Mouse (Mus musculus) layer of hippocampus, adult 2 months (tissue): Measurements from ENCODE around the gene Gstt4. TPM values are rescaled to one million over a fixed set of nuclear protein-coding genes. Genes with fewer than 3 reads are reported as not detected.

Source experiments
- DNase-seq, 2 experiments: peaks; one replicate each; pipeline ENCODE4 v3.0.0; 2022; ENCODE audit warnings: low spot score in 2 of 2
- H3K27ac ChIP-seq: fragments of 200-600 bp; 2 replicates; pipeline ENCODE4 v1.8.1; 2022
- H3K4me3 ChIP-seq: fragments of 200-600 bp; 2 replicates; pipeline ENCODE4 v1.8.1; 2022; ENCODE audit warnings: mild to moderate bottlenecking
- CTCF ChIP-seq: fragments of 200-600 bp; conservative IDR thresholded peaks from 2 replicates; pipeline ENCODE4 v1.8.1; 2022; ENCODE audit warnings: antibody characterized with exemption, mild to moderate bottlenecking, moderate library complexity
- total RNA-seq, 2 experiments: library from RNA; stranded (reverse); gene quantifications; 2 replicates each; pipeline ENCODE4 v1.2.3; 2021

Gene Gstt4
- total RNA-seq, 2 experiments from 2014 or later: not detected

DNA sequence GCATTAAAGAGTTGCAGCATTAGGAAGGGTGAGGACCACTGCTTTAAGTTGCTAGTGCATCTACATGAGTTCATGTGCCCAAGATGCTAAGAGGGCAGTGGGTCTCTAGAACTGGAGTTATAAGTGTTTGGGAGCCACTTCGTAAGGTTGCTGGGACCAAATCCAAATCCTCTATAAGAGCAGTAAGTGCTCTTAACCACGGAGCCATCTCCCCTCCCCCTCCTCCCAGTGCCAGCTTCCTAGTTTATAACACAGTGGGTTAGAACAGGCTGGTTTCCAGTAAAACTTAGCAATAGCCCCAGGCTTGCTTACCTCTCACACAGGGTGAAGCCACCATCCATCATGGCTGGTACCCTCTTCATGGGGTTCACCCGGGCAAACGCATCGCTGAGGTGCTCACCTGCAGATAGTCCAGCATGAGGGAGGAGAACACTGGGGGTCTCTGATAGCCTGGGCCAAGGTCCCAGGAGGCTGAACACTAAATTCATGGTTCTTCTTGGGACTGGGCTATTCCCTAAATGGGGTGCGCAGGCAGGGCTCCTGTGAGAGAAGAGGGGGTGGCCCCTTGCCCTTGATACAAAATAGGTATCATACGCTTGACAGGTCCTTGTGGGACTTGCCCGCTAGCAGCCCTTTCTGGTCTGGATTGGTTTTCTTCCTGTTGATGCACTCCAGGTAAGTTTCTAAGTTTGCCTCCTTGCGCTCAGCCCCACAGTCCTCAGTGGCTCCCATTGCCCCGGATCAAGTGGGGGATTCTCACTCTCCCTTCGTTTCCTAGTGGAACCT is 25.4 kb downstream of the Gstt4 start:
- Histone ChIP-seq H3K27ac (no peak overlapping the region), H3K4me3 (peak overlapping the region; percentile 65; the same call in 1 of the 2 replicates)
- no peak for TF ChIP-seq CTCF
- DNase-seq: no peak

DNA sequence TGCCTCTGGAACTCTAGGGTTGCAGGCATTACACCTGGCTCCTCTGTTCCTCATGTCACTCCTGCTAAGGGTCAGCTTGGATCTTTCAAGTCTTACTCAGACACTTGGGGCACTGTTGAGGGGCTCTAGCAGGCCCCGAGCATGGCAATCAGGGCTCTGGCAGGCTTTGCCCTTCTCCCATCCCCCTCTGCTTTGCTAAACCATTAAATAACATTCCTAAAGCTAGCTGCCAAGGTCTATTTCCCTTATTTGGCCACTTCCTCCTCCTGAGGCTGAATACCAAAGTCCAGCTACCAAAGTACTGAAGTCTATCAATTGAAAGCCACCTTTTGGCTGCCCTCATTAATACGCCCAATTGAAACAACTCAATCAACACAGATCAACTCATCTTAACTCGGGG is 27.5 kb downstream of the Gstt4 start:
- no peak for TF ChIP-seq CTCF
- H3K27ac ChIP-seq: no peak overlapping the region
- no peak overlapping the region for H3K4me3 ChIP-seq
- no peak for DNase-seq

DNA sequence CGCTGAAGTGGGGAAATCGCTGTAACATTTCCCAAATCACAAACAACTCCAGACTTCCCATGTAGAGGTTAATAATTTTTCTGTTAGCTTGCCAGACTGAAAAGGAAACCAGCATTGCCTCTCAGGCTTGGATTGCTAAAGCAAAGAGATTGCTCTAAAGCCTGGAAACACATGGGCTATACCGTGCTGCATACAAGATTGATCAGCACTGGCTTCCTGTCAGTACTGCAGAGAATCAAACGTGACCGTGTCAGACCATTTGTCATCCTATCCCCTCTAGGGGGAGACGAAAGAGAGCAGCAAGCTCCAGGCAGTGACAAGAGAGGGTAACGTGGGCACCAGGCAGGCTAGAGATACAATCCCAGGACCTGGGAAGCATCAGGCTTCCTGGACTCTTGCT is 31.6 kb downstream of the Gstt4 start:
- peak; percentile 51 for TF ChIP-seq CTCF
- no peak overlapping the region for H3K27ac ChIP-seq
- no peak for DNase-seq
- no peak overlapping the region for H3K4me3 ChIP-seq

DNA sequence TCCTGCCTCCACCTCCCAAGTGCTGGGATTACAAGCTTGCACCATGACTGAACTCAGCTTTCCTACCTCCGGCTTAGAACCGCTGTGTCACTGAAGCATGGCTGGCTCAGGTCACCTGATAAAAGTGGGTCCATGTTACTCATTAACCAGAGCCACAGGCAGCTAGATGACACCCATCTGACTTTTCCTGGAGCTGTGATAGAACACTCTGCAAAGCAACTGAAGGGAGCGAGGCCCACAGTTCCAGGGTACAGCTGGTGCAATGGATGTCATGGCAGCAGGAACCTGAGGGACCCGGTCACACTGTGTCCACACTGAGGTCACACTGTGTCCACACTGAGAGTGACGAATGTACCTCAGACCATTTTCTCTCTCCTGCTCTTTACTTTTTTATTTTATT is 32.5 kb downstream of the Gstt4 start:
- no peak for TF ChIP-seq CTCF
- DNase-seq: no peak
- no peak overlapping the region for H3K27ac ChIP-seq
- no peak overlapping the region for H3K4me3 ChIP-seq

DNA sequence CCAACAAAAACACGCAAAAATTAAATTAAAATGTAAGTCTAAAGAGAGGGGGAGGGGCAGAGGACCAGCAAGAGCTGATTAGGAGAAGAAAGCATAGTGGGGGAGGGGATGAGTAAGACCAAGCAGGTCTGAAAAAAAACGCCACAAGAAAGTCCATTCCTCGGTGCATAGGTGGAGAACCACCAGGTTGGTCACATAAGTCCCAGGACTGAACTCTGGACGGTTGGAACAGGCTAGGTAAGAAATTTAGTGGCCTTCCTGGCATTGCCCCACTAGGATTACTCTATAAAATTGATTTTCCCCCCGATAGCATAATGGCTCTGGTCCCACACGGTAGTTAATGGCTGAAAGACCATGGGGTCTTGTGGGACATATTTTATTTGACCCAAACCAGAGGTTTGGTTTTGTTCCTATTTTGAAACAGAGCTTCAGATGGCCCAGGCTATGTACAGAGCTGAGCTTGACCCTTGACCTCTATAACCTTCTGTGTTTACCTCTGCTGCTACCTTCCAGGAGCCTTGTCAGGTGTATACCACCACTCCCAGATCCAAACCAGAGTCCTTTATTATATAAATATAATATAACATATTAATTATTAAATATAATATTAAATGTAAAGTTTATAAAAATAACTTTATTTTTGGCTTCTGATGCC is 33.1 kb downstream of the Gstt4 start:
- no peak overlapping the region for H3K27ac ChIP-seq
- no peak overlapping the region for H3K4me3 ChIP-seq
- no peak for DNase-seq
- TF ChIP-seq CTCF: no peak

DNA sequence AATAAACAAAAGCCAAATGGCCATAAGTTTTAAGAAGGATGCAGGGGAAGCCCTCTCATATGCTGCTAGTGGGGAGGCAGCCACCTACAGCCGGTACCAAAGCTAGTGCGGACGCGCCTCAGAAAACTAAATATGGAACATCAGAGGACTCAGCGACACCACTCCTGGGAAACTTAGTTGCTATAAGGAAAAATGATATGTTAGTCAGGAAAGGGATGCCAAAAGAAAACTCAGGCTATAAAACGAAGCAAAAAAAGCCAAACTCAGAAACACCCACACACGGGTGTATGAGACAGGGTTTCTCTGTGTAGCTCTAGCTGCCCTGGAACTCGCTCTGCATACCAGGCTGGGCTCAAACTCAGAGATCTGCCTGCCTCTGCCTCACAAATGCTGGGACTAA is 34.1 kb downstream of the Gstt4 start:
- H3K27ac ChIP-seq: no peak overlapping the region
- no peak for TF ChIP-seq CTCF
- H3K4me3 ChIP-seq: no peak overlapping the region
- no peak for DNase-seq

DNA sequence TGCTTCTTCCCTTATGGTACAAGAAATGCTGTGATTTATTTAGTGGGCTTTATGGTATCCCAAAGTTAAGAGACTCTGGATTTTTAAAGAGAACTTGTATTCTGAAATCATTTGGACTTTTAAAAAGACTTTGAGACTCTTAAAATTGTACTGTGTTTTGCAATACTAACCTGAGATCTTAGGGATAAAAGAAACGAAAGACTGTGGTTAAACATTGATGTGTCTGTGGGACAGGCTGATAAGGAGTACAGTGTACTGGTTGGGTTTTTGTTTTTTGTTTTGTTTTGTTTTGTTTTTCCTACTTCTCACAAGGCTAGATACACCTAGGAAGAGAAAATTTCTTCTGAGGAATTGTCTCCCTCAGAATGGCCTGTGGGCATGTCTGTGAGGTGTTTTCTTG is 36.9 kb downstream of the Gstt4 start:
- no peak for TF ChIP-seq CTCF
- DNase-seq: no peak
- no peak overlapping the region for H3K27ac ChIP-seq
- no peak overlapping the region for H3K4me3 ChIP-seq

DNA sequence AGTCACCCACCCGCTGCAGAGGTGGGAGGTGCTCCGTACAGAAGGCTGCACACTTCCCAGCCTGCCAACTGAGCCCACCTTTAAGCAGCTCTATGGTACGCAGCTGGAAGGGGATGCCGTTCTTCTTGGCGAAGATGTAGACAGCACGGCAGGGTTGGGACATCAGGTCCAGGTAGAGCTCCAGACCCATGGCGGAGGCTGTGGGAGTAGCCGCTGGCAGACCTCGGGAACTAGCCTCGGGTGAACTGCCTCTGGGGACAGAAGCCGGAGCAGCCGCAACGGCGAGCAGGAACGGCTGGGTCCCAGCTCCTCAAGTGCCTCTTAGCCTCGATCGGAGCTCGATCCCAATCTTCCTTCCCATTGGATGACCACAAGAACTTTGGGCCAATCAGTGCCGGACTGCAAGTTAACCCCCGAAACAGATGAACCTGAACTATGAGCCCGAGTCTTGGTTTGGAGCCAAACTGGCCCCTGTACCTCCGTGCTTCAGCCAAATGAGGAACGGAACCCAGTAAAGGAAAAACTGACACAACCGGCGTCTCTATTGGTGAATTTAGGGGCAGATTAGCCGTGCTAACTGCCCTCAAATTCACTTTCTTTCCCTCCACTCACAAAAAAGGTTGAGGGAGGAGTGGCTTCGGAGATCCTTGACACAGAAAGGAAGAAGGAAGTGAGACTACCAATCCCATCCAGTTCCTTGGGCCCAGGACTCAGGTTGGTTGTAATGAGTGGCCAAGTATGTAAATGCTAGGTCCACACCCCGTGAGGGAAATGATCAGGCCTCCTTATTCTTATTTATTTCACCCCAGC is 41.4 kb downstream of the Gstt4 start, which contains the start of the genes Gm20441 and Gstt3:
TSS of gene Gm20441 (minus strand) at position 186 of the 810 bp plus-strand sequence.
TSS of gene Gstt3 (minus strand) at position 646 of the 810 bp plus-strand sequence.
- no peak for TF ChIP-seq CTCF
- Histone ChIP-seq H3K4me3 (peak within 1 kb of the TSS; percentile 52), H3K27ac (no peak within 1 kb of the TSS)
- DNase-seq: no peak

DNA sequence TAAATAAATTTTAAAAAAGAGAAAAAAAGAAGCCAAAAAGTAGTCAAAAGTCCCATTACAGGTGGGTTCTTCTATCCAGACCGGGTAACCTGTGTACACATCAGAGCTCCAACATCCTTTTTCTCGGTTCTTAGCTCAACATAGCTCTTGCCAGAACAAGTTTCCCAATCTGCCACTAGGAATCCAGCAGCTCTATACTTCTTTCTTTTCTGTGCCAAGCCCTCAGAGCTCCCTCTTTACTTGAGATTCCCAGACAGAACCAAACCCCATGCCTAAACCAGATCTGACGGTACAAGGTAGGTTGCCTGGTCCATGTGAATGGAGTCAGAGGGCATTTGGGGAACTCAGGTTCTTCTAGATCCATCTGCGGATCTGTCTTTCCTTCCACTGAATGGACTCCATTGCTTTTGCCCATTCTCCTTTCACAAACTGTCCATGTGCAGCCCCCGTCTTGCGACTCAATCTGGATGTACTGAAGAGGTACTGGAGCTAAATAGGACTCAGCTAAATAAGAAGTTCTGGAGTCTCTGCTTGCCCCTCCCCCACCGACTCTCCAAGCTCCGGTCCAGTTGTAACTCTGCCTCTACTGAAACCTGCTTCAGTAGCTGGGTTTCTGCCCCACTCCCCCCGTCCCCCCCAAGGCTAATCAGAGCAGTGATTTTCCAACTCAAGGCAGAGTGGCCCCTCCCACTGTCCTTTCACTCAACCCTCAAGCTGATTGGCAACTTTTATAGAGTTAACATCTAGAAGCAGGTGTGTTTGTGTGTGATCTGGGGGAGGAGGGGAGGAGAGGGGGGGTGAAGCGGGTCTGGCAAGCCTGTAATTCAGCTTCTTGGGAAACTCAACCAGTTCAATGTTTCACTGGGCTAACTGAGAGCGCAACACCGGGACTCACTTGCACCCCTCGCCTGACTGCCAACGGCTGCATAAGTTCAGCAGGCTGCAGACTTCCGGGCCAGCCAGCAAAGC is 42.9 kb downstream of the Gstt4 start:
- Histone ChIP-seq H3K27ac (no peak overlapping the region), H3K4me3 (no peak overlapping the region)
- no peak for DNase-seq
- no peak for TF ChIP-seq CTCF

DNA sequence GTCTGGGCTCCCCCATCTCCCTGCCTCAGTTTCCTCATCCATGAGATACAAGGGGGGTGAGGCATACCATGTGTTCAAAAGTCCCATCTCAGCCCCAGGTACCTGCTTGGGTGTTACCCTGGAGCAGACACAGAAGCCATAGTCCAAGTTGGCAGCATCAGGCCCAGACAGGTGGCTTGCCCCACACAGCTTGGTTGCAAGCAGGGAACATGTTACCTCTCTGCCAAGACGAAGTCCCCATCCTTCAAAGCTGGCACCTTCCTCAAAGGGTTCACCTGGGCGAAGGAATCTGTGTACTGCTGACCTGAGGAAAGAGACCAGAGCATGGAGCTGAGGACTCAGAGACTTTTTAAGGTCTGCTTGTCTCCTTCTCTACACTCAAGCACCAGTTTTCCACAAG is 44.5 kb downstream of the Gstt4 start:
- no peak for TF ChIP-seq CTCF
- Histone ChIP-seq H3K27ac (no peak overlapping the region), H3K4me3 (no peak overlapping the region)
- no peak for DNase-seq

DNA sequence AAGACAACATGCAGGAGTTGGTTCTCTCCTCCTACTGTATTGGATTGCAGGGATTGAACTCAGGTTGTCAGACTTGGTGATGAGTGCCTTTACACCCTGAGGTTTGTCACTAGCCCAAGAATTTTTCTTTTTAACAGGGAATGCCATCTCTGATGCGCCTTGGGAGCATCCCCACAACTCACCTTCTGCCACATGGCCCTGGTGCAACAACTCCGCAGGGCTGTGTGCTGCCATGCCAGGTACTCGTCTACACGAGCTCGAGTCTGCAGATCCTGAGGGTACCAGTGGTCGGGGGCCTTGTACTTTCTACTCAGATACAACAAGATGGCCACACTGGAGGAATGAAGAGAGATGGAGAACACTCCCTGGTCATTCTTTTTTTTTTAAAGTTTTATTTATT is 45.8 kb downstream of the Gstt4 start:
- Histone ChIP-seq H3K4me3 (no peak overlapping the region), H3K27ac (no peak overlapping the region)
- no peak for DNase-seq
- TF ChIP-seq CTCF: no peak

DNA sequence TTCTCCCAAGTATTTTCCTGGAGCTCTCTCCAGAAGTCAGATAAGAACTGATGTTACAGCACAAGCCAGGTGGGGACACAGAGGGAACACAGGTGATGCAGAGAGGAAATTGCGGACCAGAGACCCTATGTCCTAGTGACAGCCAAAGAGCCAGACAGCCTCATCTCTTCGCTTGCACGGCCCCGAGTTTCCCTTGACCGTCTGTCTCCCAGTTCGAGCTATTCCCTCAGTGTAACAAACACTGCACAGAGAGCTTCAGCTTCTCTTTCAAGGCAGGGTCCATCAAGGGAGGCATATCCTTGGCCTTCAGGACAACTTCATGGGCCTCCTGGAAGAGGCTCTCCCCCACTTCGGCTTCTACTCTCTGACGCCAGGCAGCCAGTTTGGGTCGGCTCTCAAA is 47.8 kb downstream of the Gstt4 start:
- TF ChIP-seq CTCF: no peak

DNA sequence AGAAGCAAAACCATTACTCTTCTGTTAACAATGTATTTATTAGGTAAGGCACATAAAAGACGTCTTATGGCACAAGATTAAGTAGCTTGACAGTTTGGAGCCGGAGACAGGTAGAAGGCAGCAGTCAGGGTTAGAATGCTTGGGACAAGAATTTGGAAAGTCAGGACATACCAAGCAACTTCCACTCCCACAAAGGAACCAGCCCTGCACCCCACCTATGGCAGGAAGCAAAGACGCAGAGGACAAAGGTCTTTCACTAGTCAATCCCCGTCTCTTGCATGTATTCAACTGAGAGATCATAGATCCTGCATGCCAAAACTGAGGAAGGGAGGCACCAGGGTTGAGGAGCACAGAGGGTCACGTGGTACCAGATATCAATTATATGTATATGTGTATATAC is 48.2 kb downstream of the Gstt4 start:
- no peak for TF ChIP-seq CTCF
- no peak for DNase-seq
- H3K4me3 ChIP-seq: no peak overlapping the region
- no peak overlapping the region for H3K27ac ChIP-seq

More for the DNA sequence above, 47.8 kb downstream of the Gstt4 start:
- no peak overlapping the region for H3K4me3 ChIP-seq
- no peak overlapping the region for H3K27ac ChIP-seq
- no peak for DNase-seq
